Mouse (Mus musculus) ES-Bruce4 (cell line): ENCODE measurements around the gene Adck2.
A peak's percentile ranks its signal among the peaks of the same experiment; 100 is the strongest.

ENCODE experiments used
- CTCF ChIP-seq: IDR thresholded peaks from one replicate; pipeline ENCODE4 v1.8.1; 2011; ENCODE audit warnings: low read depth, low read length
- EP300 ChIP-seq: IDR thresholded peaks from 2 replicates; pipeline ENCODE4 v1.6.1; 2011; ENCODE audit warnings: low read depth, low read length; ENCODE audit not compliant: insufficient read depth
- POLR2A ChIP-seq: IDR thresholded peaks from one replicate; pipeline ENCODE4 v1.8.1; 2011; ENCODE audit warnings: low read length; ENCODE audit not compliant: insufficient read depth

DNA sequence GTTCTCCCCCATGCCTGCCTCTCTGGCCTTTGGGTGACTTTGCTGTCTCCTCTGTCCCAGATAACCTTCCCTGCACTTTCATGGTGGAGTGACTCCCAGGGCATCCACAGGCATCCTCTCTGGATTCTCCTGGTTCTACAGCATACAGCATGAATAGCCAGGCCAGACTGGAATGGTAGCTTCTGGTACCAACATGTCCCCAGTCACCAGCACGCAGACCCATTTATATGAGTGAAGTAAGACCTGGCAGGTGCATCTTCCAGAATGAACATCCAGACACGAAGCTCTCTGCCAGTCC lies 18.1 kb upstream of the Adck2 start:
- 0 out of 2 replicates have a peak, but pooled peaks have one; percentile 13 for TF ChIP-seq EP300
- no peak for TF ChIP-seq POLR2A
- no peak for TF ChIP-seq CTCF
